Mouse (Mus musculus) adrenal gland, adult (tissue): ENCODE data around the gene Isyna1.

ENCODE experiments used
- DNase-seq, 2 experiments: peaks; one replicate each; pipeline ENCODE4 v3.0.0; 2022 to 2023; ENCODE audit warnings: low spot score in 1 of 2; ENCODE audit not compliant: inconsistent age in 2 of 2

The Isyna1 gene

GRCm38 (mm10) chr8:70593961-70594609, at the start of gene Isyna1:
Gene Isyna1, plus strand, starts transcription at chr8:70594373.
- DNase-seq, result peak; percentile 96 to 98

DNA sequence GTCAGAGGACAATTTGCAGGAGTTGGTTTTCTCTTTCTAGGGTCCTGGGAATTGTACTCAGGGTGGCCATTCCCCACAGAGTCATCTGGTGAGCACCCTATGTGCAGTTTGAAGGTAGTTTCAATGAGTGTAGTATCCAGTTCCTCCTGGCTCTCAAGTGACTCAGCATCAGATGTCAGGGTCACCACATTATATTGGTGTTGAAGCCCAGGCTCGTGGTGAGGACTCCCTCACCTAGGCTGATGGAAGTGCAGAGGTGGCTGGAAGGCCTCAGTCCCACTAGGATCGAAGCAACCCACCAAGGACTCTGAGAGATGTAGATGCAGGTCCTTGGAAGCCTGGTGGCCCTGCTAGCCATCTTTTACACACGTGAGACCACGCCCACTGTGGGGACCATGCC, 47.8 kb upstream of the Isyna1 start:
- peak; percentile 44 to 75 for DNase-seq

DNA sequence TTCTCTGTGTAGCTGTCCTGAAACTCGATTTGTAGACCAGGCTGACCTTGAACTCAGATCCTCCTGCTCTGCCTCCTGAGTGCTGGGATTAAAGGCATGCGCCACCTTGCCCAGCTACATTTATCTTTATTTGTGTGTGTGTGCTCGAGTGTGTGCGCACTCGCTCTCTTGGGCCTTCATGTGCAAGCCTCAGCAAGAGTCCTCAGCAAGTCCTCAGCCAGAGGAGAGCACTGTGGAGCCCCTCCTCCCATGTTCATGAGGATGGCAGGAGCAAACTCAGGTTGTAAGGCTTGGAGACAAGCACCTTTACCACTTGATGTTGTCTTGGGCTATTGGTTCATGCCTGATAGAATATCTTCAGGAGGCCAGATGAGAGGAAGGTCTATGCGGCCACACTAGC, 46.4 kb upstream of the Isyna1 start:
- DNase-seq, result no peak

DNA sequence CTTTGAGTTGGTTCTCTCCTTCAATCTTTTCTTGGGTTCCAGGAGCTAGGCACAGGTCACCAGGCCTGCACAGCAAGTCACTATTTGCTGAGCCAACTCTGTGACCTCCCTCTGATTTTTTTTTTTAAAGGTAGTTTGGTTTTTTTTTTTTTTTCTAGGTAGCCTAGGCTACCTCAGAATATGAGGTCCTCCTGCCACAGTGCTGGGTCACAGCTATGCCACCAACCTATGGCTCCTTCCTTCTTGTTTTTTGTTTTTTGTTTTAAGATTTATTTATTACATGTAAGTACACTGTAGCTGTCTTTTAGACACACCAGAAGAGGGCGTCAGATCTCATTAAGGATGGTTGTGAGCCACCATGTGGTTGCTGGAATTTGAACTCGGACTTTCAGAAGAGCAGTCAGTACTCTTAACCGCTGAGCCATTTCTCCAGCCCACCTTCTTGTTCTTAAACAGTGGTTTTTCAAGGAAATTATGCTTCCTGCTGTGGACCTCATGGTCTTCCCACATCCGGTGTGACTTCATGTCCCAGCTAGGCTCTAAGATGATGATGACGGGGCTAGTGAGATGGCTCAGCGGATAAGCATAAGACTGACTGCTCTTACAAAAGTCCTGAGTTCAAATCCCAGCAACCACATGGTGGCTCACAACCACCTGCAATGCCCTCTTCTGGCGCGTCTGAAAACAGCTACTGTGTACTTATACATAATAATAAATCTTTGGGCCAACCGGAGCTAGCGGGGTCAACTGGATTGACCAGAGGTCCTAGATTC, 44.6 kb upstream of the Isyna1 start:
- DNase-seq, result no peak

GRCm38 (mm10) chr8:70551558-70552161, 42.5 kb upstream of the Isyna1 start:
- DNase-seq, result peak; percentile 18 to 63

DNA sequence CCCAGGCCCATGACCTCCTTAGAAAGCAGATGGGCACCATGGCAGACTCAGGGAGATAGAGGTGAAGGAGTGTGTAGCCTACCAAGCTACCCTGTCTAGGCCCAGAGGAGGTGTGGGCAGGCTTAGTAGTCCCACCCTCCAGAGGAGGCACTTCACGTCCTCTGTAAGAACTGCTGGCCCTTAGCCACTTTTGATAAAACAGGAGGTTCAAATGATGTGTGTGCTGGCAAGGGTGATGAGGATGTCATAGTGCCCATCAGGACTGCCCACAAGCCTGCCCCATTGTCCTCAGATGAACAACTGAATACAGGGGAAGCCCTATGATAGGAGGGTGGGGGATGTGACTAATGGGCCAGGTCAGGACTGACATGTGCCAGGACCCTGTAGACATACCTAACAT, 41.3 kb upstream of the Isyna1 start:
- DNase-seq, result peak; percentile 36 to 48

GRCm38 (mm10) chr8:70553740-70554139, 40.4 kb upstream of the Isyna1 start:
- DNase-seq, result peak; percentile 73 to 90

DNA sequence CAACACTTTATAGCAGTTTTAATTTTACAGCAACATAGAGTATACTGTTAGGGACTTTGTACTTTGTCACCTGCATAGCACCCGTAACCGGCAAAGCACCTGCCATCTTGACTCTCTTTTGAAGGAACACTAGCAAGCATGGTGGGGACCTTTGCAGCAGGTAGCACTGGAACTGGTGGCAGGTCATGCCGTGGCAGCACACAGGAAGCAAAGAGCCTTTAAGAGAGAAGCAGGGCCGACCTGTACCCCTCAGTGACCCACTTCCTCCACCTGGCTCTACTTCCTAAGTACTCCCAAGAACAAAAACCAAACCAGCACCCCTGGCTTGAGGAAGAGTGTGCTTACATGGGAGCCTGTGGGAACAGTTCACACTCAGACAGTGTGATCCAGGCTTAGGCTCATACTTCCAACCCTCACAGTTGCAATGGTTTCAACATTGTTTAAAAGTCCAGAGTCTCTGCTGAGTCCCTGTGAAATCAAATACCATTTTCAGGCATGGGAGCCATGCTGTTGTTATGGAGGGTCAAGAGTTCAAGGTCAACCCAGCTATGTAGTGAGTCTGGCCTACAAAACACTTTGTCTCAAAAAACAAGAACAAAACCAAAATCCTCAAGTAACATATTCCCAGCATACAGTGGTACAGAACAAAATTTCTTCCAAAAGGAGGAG, 39.0 kb upstream of the Isyna1 start:
- no peak for DNase-seq

DNA sequence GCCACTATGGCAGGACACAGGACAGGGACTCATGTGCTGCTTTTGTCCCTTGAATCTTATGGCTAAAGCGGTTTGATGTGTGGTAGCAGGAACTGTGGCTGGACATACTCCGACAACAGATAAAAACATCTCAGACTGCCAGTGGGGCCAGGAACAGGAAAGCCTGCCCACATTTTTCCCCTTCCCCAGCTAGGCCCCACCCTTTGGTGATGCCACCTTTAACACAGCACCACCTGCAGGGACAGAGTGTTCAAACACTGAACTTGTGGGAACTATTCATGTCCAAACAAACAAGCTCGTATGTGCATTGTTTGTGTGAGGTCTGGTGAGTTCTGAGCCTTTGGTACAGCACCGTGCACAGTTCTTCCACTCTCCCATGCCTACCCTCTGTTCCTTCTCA, 35.8 kb upstream of the Isyna1 start:
- DNase-seq, result peak; percentile 24 to 48

- peak in 1 of 2 experiments; percentile 52 for DNase-seq
Observed at GRCm38 (mm10) chr8:70558983-70559382, 35.2 kb upstream of the Isyna1 start.

GRCm38 (mm10) chr8:70560096-70560495, 34.1 kb upstream of the Isyna1 start:
- peak; percentile 79 to 87 for DNase-seq

DNA sequence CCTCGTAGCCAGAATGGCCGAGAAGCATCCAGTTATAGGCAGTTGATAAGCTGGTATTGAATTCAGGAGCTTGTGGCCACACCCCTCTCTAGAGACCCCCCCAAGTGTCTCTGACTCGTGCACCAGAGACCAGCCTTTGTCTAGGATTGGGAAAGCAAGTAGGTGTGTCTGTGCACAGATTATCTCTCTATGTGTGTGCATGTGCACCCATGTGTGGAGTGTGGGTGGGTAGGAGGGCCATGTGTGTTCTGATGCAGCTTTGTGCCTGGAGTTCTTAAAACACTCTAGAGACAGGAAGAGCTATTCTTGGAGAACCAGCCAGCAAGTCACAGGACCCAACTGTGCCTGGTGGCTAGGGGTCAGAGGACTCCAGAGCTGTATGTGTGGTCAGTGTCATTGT, 33.6 kb upstream of the Isyna1 start:
- no peak for DNase-seq

GRCm38 (mm10) chr8:70561357-70561756, 32.8 kb upstream of the Isyna1 start:
- no peak for DNase-seq

DNA sequence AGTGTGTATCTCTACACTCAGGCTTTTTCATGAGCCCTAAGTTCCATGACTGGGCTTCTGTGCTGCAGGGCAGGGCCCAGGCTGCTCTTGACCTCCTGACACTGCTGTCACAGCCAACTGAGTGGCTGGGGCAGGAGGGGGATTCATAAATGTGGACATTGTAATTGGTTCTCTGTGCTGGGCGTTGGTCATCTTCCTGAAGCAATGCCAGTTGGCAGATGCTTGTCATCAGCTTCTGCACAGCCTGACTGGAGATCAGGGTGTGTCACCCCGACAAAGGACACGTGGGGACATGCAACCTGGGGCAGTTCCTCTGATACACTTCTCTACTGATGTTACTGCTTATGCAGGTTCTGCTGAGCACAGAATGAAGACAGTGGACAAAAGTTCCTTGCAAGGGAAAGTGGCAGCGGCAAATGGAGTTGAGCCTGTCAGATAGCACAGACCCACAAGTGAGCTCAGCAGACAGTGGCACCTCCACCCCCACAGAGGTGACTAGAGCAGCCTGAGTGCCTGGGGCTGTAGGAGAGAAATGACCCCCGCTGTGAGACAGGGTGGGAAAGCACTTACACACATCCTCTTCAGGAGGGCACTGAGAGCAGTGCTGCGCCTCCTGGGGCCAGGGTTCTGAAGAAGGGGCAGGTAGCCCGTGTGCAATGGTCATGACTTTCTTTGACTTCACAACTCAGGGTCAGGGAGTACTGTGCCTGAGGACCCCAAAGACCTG, 32.2 kb upstream of the Isyna1 start:
- DNase-seq, result peak; percentile 83 to 90

GRCm38 (mm10) chr8:70562802-70563201, 31.4 kb upstream of the Isyna1 start:
- DNase-seq, result peak in 1 of 2 experiments; percentile 76

DNA sequence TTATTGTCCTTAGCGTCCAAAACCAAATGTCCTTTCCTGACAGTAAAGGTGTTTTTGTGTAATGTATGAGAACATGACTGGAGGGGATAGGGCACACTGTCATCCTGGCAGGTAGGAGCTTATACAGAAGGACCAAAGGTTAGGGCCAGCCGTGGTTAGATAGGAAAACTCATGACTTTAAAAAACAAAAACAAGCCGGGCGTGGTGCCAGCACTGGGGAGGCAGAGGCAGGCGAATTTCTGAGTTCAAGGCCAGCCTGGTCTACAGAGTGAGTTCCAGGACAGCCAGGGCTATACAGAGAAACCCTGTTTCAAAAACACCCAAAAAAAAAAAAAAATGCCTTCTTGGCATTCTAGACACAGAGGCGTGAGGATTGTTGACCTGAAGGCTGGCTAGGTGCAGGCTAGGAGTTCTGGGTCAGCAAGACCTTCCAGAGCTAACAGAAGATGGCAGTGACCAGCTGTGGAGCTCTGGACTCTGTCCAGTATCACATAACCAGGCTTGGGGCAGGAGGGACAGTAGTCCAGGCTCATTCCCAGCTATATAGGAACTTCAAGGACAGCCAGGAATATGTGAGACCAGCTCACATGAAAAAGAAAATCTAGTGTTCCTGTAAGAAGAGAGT, 30.3 kb upstream of the Isyna1 start:
- peak in 1 of 2 experiments; percentile 58 for DNase-seq

- DNase-seq, result peak; percentile 36 to 91
Observed at GRCm38 (mm10) chr8:70564696-70565235, 29.4 kb upstream of the Isyna1 start.

DNA sequence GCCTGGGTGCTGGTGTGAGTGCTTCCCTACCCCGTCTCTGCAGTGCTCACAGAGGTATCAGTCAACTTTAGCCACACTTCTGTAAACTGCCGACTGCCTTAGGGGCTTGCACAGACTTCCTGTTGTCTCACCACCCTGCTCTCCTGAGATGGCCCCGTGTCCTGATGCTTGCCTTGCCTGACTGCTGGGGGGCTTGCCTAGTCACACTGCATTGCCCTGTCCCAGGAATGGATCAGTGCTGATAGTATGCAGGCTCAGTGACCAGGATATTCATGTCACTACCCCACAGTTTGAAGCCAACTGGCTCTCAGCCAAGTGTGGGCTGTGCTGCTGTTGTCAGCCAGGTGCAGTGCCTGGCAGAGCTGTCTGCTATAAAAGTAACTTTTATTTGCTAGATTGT, 28.6 kb upstream of the Isyna1 start:
- peak; percentile 44 to 74 for DNase-seq

DNA sequence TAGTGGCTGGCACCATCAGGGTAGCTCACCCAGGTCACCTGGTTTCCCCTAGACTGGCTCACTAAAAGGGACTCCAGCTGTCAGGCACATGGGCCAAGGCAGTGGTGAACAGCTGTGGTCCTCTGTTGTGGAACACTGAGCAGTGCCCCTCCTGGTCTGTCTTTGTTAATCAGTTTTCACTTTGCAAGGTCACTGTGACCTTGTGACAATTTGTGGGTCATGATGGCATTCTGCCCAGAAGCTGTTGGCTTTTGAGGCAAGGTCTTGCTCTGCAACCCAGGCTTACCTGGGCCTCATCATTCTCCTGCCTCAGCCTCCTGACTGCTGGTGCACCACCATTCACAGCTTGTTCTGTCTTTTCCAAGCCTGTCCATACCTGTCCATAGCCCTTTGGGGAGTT, 23.8 kb upstream of the Isyna1 start:
- peak; percentile 62 to 87 for DNase-seq

GRCm38 (mm10) chr8:70570990-70571389, 23.2 kb upstream of the Isyna1 start:
- no peak for DNase-seq
